ENCODE assay signal across 9 mouse cellular contexts in genomic region chr11:88614527-88615305, GRCm38 (mm10).
A peak's percentile ranks its signal among the peaks of the same experiment; 100 is the strongest.
DNase-seq lines count a peak whose midpoint lies in the region; ATAC-seq and TF ChIP-seq lines count a peak whose summit lies in the region.
"Had no signal": no experiment of that assay in that cellular context is flagged by ENCODE, and none has a peak within 500 bp of the region (broad histone marks: within the 10 kb centered on the region; RNA-seq: fewer than 3 reads in every experiment).

No protein-coding gene starts in this region.

- peaks cover 55% of the 10 kb centered on the region for H3K4me1 ChIP-seq in hindbrain, embryonic 13.5 days (replicated peaks)
- peaks cover 31% of the 10 kb centered on the region for H3K4me1 ChIP-seq in hindbrain, embryonic 16.5 days (ENCODE audit: control insufficient read depth, insufficient read depth, low read depth, low read length)
- peaks cover 15% of the 10 kb centered on the region for H3K4me1 ChIP-seq in liver, adult 2 months (ENCODE audit: control insufficient read depth, insufficient read depth, low read length)
- H3K4me1 ChIP-seq in hindbrain, embryonic 11.5 days (replicated peaks; ENCODE audit: control insufficient read depth, insufficient read depth, low read length), result peaks cover 13% of the 10 kb centered on the region; the same call in 1 of the 2 replicates

- TF ChIP-seq CTCF in liver, adult 2 months (IDR thresholded peaks at IDR 0.05; ENCODE audit: low read depth, low read length), result no peak

- H3K9me3 ChIP-seq in hindbrain, embryonic 13.5 days, result no peaks in the 10 kb centered on the region
- no peaks in the 10 kb centered on the region for H3K9me3 ChIP-seq in hindbrain, embryonic 16.5 days (ENCODE audit: control insufficient read depth, low read length)
- no peaks in the 10 kb centered on the region for H3K9me3 ChIP-seq in hindbrain, embryonic 11.5 days (ENCODE audit: control insufficient read depth, low read length)
- H3K9me3 ChIP-seq: embryonic facial prominence, embryonic 12.5 days had no signal

- peaks cover 2% of the 10 kb centered on the region; the same call in 1 of the 2 replicates for H3K79me2 ChIP-seq in liver, adult 2 months (ENCODE audit: control insufficient read depth, insufficient read depth, low read length)

- no peak overlapping the region for H3K4me3 ChIP-seq in hindbrain, embryonic 13.5 days
- H3K4me3 ChIP-seq in hindbrain, embryonic 16.5 days (ENCODE audit: low read length), result no peak overlapping the region
- H3K4me3 ChIP-seq in liver, adult 2 months (ENCODE audit: insufficient read depth, low read depth, low read length), result no peak overlapping the region
- H3K4me3 ChIP-seq in hindbrain, embryonic 11.5 days (ENCODE audit: low read depth, low read length), result no peak overlapping the region
- H3K4me3 ChIP-seq: embryonic facial prominence, embryonic 12.5 days had no signal

- H3K9ac ChIP-seq in hindbrain, embryonic 13.5 days, result no peak overlapping the region
- no peak overlapping the region for H3K9ac ChIP-seq in hindbrain, embryonic 16.5 days (ENCODE audit: low read depth, low read length)
- no peak overlapping the region for H3K9ac ChIP-seq in liver, adult 2 months (ENCODE audit: low read depth, low read length)
- H3K9ac ChIP-seq in hindbrain, embryonic 11.5 days (ENCODE audit: low read depth, low read length), result no peak overlapping the region
- H3K9ac ChIP-seq: embryonic facial prominence, embryonic 12.5 days had no signal

- no peaks in the 10 kb centered on the region for H3K27me3 ChIP-seq in hindbrain, embryonic 13.5 days
- no peaks in the 10 kb centered on the region for H3K27me3 ChIP-seq in hindbrain, embryonic 16.5 days (replicated peaks; ENCODE audit: control insufficient read depth, insufficient read depth, low read length)
- no peaks in the 10 kb centered on the region for H3K27me3 ChIP-seq in liver, adult 2 months (ENCODE audit: control insufficient read depth, insufficient read depth, low read length)
- H3K27me3 ChIP-seq in hindbrain, embryonic 11.5 days (ENCODE audit: control insufficient read depth, insufficient read depth, low read length), result no peaks in the 10 kb centered on the region
- H3K27me3 ChIP-seq: embryonic facial prominence, embryonic 12.5 days had no signal

- DNase-seq in A20 (ENCODE audit: low read depth, low spot score), result peak; percentile 87
- peak; percentile 65 for DNase-seq in Muller cell, postnatal 12 days (ENCODE audit: inconsistent ontology term)
- peak; percentile 70 for DNase-seq in liver, adult 2 months (ENCODE audit: extremely low read depth, low read depth, low spot score)
- DNase-seq in ovary, adult 18-20 months (ENCODE audit: low spot score), result no peak
- DNase-seq in hindbrain, embryonic 11.5 days (ENCODE audit: low spot score), result no peak

- 0 out of 2 replicates have a peak overlapping the region, but pooled peaks have one; percentile 69 for H3K27ac ChIP-seq in hindbrain, embryonic 13.5 days
- no peak overlapping the region for H3K27ac ChIP-seq in hindbrain, embryonic 16.5 days (ENCODE audit: low read depth, low read length)
- H3K27ac ChIP-seq in liver, adult 2 months (replicated peaks; ENCODE audit: insufficient read depth, low read depth, low read length), result no peak overlapping the region
- H3K27ac ChIP-seq in hindbrain, embryonic 11.5 days (ENCODE audit: low read depth, low read length), result no peak overlapping the region

- H3K4me2 ChIP-seq in hindbrain, embryonic 13.5 days, result no peak overlapping the region
- H3K4me2 ChIP-seq in hindbrain, embryonic 16.5 days (ENCODE audit: low read length), result no peak overlapping the region
- no peak overlapping the region for H3K4me2 ChIP-seq in hindbrain, embryonic 11.5 days (replicated peaks; ENCODE audit: low read depth, low read length)
- H3K4me2 ChIP-seq: embryonic facial prominence, embryonic 12.5 days had no signal

- 91% methylated on average over 11 of the region's 11 CpGs for WGBS in hindbrain, embryonic 13.5 days
- WGBS in hindbrain, embryonic 16.5 days, result 90% methylated on average over 11 of the region's 11 CpGs
- 40% methylated on average over 11 of the region's 11 CpGs for WGBS in liver, adult 2 months
- WGBS in hindbrain, embryonic 11.5 days, result 93% methylated on average over 11 of the region's 11 CpGs

- no peak for ATAC-seq in hindbrain, embryonic 13.5 days (ENCODE audit: low FRiP score)
- no peak for ATAC-seq in hindbrain, embryonic 16.5 days
- ATAC-seq in megakaryocyte-erythroid progenitor cell, adult 5-6 weeks (replicated peaks; ENCODE audit: low FRiP score, low TSS enrichment, poor library complexity, severe bottlenecking), result no peak
- no peak for ATAC-seq in hindbrain, embryonic 11.5 days (ENCODE audit: low FRiP score)

- TF ChIP-seq POLR2A in liver, adult 2 months (IDR thresholded peaks at IDR 0.05; ENCODE audit: extremely low read depth, insufficient read depth, low read length), result no peak

- no peaks in the 10 kb centered on the region for H3K36me3 ChIP-seq in hindbrain, embryonic 13.5 days
- no peaks in the 10 kb centered on the region for H3K36me3 ChIP-seq in hindbrain, embryonic 16.5 days (ENCODE audit: control insufficient read depth, insufficient read depth, low read length)
- no peaks in the 10 kb centered on the region for H3K36me3 ChIP-seq in liver, adult 2 months (ENCODE audit: control insufficient read depth, insufficient read depth, low read length)
- no peaks in the 10 kb centered on the region for H3K36me3 ChIP-seq in hindbrain, embryonic 11.5 days (ENCODE audit: control insufficient read depth, insufficient read depth, low read length)

Comparison
In these comparisons a context has a peak if more than half of its experiments do, and no peak if none do; other contexts are left out.
1. DNase-seq: peak in A20 (single experiment), Muller cell, postnatal 12 days (single experiment) and liver, adult 2 months (single experiment); none in ovary, adult 18-20 months (single experiment) and hindbrain, embryonic 11.5 days (single experiment).